Mouse (Mus musculus) WW6 (cell line): ENCODE data around the gene Col9a2.

Source experiments
- DNase-seq: peaks from one replicate; pipeline ENCODE4 v3.0.0-alpha.2; 2013; ENCODE audit warnings: low read depth, low spot score

Col9a2 gene

DNA sequence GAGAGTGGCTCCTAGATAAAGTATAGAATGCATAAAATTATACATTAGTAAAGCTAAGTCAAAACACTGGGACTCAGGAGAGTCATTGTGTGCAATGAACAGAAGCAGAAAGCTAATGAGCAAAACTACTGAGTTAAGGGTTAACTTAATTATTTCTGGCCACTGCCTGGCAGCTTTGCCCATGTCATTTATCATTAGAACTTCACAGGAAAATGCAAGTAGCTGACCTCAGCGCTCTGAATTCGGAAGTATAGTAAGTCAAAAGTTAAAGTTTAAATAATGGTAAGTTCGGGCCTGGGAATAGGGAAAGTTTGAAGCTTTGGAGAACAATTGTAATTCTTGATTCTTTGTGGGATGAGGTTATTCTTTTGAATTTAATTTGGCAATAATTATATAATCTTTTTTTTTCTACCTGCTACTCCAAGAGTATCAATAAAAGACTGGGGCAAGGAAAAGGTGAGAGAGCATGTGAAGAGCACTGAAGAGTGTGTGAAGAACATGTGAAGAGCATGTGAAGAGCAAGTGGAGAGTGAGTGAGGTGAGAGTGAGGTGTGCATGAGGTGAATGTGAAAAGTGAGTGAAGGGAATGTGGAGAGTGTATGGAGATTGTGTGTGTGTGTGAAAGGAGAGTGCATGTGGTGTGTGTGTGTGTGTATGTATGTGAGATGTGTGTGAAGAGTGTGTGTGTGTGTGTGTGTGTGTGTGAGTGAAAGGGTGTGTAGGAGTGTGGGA lies 38.9 kb downstream of the Col9a2 start:
- no peak for DNase-seq

GRCm38 (mm10) chr4:121080395-121080794 lies 41.2 kb downstream of the Col9a2 start:
- DNase-seq, result no peak

- no peak for DNase-seq
Measured at GRCm38 (mm10) chr4:121084506-121084905, 45.3 kb downstream of the Col9a2 start.

DNA sequence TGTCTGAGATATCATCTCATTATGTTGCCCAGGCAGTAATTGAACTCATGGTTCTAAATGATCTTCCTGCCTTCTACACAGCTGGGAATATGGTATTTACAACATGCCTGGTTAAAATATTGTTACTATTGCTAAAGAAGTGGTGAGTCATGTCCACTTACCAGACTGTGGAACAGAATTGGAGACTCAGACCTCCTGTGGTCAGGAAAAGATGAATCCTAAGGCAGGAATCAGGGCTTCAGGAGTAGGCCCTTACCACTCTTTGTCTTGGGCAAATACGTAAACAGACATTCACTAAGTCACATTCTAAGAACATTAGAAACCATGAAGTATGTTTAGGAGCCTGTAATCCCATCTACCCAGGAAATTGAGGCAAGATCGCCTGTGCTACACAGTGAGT lies 49.5 kb downstream of the Col9a2 start:
- no peak for DNase-seq

DNA sequence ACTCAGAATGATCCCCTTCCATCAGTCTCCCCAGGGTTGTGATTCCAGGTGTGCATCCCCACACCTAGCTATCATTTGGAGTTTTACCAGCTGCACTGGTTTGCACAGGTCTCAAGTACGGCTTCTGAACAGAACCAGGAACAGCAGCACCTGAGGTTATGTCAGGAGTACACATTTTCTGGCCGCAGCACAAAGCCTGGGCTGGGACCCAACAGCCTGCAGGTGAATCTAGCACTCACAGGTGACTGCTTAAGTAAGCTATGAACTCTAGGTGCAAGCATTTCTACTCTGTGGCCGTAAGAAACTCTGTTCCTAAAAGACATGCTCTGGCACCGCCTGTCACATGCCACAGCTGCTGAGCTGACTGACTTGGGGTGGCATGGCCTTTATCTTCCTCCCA lies 51.0 kb downstream of the Col9a2 start:
- no peak for DNase-seq

DNA sequence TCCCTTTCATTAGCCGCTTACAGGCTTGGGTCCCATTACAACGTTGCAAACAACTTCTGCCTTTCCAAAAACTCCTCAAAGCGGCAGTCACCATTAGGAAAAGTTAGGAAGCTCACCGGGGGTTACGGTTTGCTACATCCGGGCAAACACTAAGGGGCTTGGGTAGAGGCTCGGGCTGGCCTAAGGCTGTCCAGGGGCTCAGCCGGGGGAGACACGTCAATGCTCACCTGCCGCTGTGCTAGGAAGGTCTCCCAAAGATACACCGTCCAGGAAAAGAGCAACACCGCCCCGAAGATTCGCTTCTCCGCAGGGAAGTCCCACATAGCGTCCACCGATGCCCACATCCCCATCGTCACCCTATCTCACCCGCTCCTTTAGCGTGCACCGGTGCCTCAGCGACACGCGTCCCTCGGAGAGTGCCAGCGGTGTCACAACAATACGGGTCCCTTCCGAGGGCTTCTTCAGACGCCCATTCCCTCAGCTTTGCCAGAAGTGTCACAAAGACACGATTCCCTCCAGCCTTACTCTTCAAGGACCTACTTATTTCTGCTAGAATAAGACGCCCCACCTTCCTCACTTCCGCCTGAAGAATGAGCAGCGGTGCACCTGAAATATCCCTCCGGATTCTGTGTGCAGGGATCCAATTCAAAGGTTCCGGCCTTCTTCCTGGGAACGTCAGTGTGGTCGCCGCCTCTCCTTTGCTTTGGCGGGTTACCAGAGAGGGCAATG lies 58.6 kb downstream of the Col9a2 start, which contains the start of gene Zmpste24:
Gene Zmpste24, minus strand, starts transcription at position 592 of the 729 bp plus-strand sequence.
- peak; percentile 80 for DNase-seq

GRCm38 (mm10) chr4:121103304-121103703 lies 64.1 kb downstream of the Col9a2 start:
- DNase-seq, result no peak
